Mouse (Mus musculus) 3134 (cell line): ENCODE measurements around the gene Iglon5.

Experiments
- DNase-seq: peaks from one replicate; pipeline ENCODE4 v3.0.0-alpha.2; 2011; ENCODE audit warnings: low spot score; ENCODE audit not compliant: insufficient read length; ENCODE audit errors: extremely low read depth

The Iglon5 gene

GRCm38 (mm10) chr7:43465344-43466098, 24.4 kb downstream of the Iglon5 start:
- DNase-seq = no peak

GRCm38 (mm10) chr7:43464864-43465343, 25.0 kb downstream of the Iglon5 start:
- no peak for DNase-seq

- no peak for DNase-seq
These were observed 25.9 kb downstream of the Iglon5 start for GRCm38 (mm10) chr7:43463976-43464375.

GRCm38 (mm10) chr7:43462851-43463250, 27.0 kb downstream of the Iglon5 start, which contains the start of gene Vsig10l:
Vsig10l (plus strand) TSS chr7:43463151.
- DNase-seq = no peak

GRCm38 (mm10) chr7:43454371-43454770, 35.5 kb downstream of the Iglon5 start:
- no peak for DNase-seq

GRCm38 (mm10) chr7:43453599-43454355, 36.1 kb downstream of the Iglon5 start:
- no peak for DNase-seq

GRCm38 (mm10) chr7:43452609-43453008, 37.3 kb downstream of the Iglon5 start:
- DNase-seq = no peak

- no peak for DNase-seq
These were observed 38.1 kb downstream of the Iglon5 start for GRCm38 (mm10) chr7:43451726-43452125.

- DNase-seq = no peak
These were observed 40.1 kb downstream of the Iglon5 start for GRCm38 (mm10) chr7:43449811-43450210.

- no peak for DNase-seq
These were observed 41.6 kb downstream of the Iglon5 start for GRCm38 (mm10) chr7:43448246-43448645.

- no peak for DNase-seq
These were observed 42.1 kb downstream of the Iglon5 start for GRCm38 (mm10) chr7:43447801-43448200.

- DNase-seq = peak; percentile 92
These were observed 46.0 kb downstream of the Iglon5 start, which contains the start of the genes Etfb and Gm45233 for GRCm38 (mm10) chr7:43443917-43444293. Etfb (plus strand) TSS chr7:43444083. Gm45233 (plus strand) TSS chr7:43444128.

- peak; percentile 70 for DNase-seq
These were observed 46.6 kb downstream of the Iglon5 start for GRCm38 (mm10) chr7:43443126-43443916.

- DNase-seq = no peak
These were observed 47.2 kb downstream of the Iglon5 start for GRCm38 (mm10) chr7:43442684-43443083.

- no peak for DNase-seq
These were observed 48.8 kb downstream of the Iglon5 start for GRCm38 (mm10) chr7:43441071-43441470.

- DNase-seq = no peak
These were observed 49.4 kb downstream of the Iglon5 start, which contains the start of gene Cldnd2 for GRCm38 (mm10) chr7:43440482-43440881. Cldnd2 (plus strand) TSS chr7:43440782.

GRCm38 (mm10) chr7:43438611-43439010, 51.3 kb downstream of the Iglon5 start:
- no peak for DNase-seq

- no peak for DNase-seq
These were observed 53.3 kb downstream of the Iglon5 start, which contains the start of gene Nkg7 for GRCm38 (mm10) chr7:43436341-43437255. Nkg7 (plus strand) TSS chr7:43437073.

- DNase-seq = no peak
These were observed 55.2 kb downstream of the Iglon5 start for GRCm38 (mm10) chr7:43434676-43435075.

GRCm38 (mm10) chr7:43432891-43433290, 57.0 kb downstream of the Iglon5 start:
- DNase-seq = no peak
